Mouse (Mus musculus): ENCODE data around the gene Psme2b. TPM values are rescaled to one million over a fixed set of nuclear protein-coding genes. Genes with fewer than 3 reads are reported as not detected.
"Not testable (repeated sequence)": the region's sequence is repeated elsewhere in the genome, so short reads cannot be mapped to it uniquely, and the experiment has no call there.

Gene Psme2b
- 1 to 10 TPM in 1 of 2 experiments, under 1 TPM in 1; 0.41 to 1.6 TPM for total RNA-seq (2021)
- long read RNA-seq, experiment 1, partial matches to known transcripts: 0 of 1 reads
- long read RNA-seq, experiment 1, other reads (novel, unspliced or antisense): 0 of 1 reads
- long read RNA-seq, experiment 2: 0 reads

DNA sequence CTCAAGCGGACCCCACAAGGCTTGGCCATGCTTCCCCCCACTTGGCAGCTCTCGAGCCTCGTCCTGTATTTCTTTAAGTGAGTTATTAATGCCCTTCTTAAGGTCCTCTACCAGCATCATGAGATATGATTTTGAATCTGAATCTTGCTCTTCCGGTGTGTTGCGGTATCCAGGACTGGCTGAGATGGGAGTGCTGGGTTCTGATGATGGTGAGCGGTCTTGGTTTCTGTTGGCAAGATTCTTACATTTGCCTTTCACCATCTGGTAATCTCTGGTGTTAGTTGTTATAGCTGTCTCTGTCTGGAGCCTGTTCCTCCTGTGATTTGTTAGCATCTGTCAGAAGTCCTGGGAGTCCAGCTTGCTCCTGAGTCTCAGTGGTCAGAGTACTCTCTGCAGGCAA lies at the start of gene Psme2b:
Gene Psme2b (minus strand): TSS at position 101 of the 400 bp plus-strand sequence.
- H3K4me3 ChIP-seq; H3K27ac ChIP-seq; DNase-seq; intact Hi-C loops (cut with DNase I): not testable (repeated sequence)

- not testable (repeated sequence) for H3K4me3 ChIP-seq, DNase-seq
- H3K27ac ChIP-seq: 0 out of 2 replicates have a peak within 1 kb of the TSS, but pooled peaks have one; percentile 24
- intact Hi-C loops (cut with DNase I): loop anchor here (10.0 kb wide), 1 partner anchor 91 kb away; no protein-coding TSS in a partner anchor
Observed at GRCm38 (mm10) chr11:48994018-48994417, 48.0 kb upstream of the Psme2b start, which contains the start of gene Tgtp1. Gene Tgtp1, minus strand, starts transcription at chr11:48994172.

DNA sequence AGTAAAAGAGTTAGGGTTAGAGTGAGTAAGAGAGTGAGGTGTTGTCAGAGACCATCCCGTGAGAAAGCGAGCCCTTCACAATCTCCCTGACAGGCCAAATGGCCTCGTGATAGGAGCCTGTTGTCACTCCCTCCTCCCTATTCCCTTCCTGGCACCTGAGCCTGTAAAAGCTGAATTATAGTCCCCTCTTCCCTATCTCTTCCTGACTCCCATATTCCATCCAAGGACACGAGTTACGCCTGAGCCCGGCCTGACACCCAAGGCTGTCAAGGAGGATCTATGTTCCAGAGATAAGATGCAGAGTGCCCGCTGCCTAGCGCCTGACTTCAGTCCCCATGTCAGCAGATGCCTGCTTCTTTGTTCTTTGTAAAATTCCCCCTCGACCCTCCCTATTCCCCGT lies 47.3 kb upstream of the Psme2b start:
- not testable (repeated sequence) for DNase-seq, H3K27ac ChIP-seq, H3K4me3 ChIP-seq
- intact Hi-C loops (cut with DNase I): loop anchor here (10.0 kb wide), 1 partner anchor 92 kb away; no protein-coding TSS in a partner anchor

GRCm38 (mm10) chr11:48991740-48992520 lies 45.9 kb upstream of the Psme2b start, which contains the start of gene Gm12185:
Gene Gm12185, minus strand, starts transcription at chr11:48992226.
- intact Hi-C loops (cut with DNase I): loop anchor here (10.0 kb wide), 1 partner anchor 93 kb away; no protein-coding TSS in a partner anchor
- DNase-seq: not testable (repeated sequence)
- peak within 1 kb of the TSS; percentile 26 for H3K4me3 ChIP-seq
- peak within 1 kb of the TSS; percentile 79 for H3K27ac ChIP-seq

GRCm38 (mm10) chr11:48989981-48990380 lies 44.0 kb upstream of the Psme2b start:
- intact Hi-C loops (cut with DNase I): loop anchor here (10.0 kb wide), 1 partner anchor 95 kb away; no protein-coding TSS in a partner anchor
- H3K4me3 ChIP-seq, H3K27ac ChIP-seq, DNase-seq: not testable (repeated sequence)

DNA sequence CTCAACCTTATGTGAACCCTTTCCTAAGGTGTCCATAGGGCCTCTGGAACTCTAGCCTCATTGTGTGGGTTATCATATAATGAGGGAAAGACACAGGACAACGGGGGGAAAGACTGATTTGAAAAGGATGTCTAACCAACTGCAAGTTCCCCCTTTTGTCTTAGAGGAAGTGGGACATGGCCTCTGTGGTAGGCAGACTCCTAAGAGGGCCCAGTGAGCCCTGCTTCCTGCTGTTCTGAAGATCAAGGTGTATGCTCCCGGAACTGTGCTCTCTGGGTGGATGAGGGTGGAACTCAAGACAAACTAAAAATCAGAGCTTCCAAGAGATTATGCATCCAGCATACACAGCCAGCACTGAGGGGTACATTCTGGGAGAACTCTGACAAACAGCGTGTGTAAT lies 42.2 kb upstream of the Psme2b start:
- H3K27ac ChIP-seq; DNase-seq; intact Hi-C loops (cut with DNase I): not testable (repeated sequence)

DNA sequence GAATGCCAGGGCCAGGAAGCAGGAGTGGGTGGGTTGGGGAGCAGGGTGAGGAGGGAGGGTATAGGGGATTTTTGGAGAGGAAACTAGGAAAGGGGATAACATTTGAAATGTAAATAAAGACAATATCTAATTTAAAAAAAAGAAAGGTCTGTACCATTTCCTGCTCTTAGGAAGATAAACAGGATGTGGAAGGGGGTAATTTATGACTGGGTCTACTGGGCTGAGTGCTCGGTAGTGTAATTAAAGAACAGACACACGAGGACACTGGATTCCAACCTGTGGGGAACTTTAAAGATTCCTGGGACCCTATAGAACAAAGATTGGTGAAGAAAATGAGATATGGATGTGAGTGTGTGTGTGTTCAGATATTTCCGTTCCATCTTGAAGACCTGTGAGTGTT lies 36.9 kb upstream of the Psme2b start:
- H3K4me3 ChIP-seq; DNase-seq; intact Hi-C loops (cut with DNase I); H3K27ac ChIP-seq: not testable (repeated sequence)

More for the DNA sequence above, 42.2 kb upstream of the Psme2b start:
- not testable (repeated sequence) for H3K4me3 ChIP-seq

DNA sequence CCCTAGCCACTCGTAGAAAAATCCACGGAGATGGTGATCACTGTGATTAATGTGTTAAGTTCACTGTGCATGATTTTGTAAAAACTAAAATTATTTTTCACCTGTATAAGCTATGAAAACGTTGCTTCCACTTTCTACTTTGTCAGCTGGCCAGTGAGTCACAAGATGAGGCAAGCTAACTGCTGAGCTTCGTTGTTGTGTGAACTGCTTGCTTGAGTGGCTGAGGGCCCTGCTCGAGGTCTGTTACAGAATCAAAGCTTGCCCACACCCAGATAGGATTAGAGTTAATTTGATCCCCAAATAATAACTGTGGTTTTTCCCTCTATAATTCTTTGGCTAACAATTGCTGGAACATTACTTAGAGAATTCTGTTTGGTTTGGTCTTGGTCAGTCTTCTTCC lies 34.1 kb upstream of the Psme2b start:
- DNase-seq; intact Hi-C loops (cut with DNase I); H3K27ac ChIP-seq; H3K4me3 ChIP-seq: not testable (repeated sequence)

GRCm38 (mm10) chr11:48979251-48979650 lies 33.3 kb upstream of the Psme2b start, which contains the start of gene 9930111J21Rik1:
Gene 9930111J21Rik1, minus strand, starts transcription at chr11:48979398.
- H3K27ac ChIP-seq; H3K4me3 ChIP-seq; intact Hi-C loops (cut with DNase I); DNase-seq: not testable (repeated sequence)

DNA sequence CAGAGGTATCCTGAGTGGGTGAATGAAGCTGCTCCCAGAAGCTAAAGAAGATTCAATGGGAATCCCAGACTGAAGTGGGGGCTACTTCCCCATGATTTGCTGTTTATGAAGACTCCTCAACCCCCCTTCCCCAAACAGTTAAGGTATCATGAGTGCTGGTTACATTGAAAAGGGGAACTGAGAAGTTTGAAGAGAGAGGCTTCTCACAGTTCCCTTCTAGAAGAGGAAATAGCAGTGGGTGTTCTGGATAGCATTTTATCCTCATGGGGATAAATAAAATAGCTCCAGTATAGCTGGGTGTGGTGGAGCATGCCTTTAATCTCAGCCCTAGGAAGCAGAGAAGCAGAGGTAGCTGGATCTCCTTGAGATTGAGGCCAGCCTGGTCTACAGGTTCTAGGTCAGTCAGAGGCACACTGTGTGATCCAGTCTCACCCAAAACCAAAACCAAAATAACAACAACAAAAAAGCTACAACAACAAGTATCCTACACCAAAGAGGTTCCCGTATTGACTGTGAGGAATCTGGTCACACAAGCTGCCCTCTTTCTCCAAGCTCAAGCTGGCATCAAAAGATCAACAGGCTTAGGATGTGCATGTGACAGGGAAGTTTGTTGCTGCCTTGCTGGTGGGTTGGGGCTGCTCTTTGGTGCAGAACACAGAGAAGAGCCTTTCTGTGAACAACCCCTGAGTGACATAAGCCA lies 32.4 kb upstream of the Psme2b start, which contains the start of gene Olfr56:
Gene Olfr56 (plus strand): TSS at position 650 of the 700 bp plus-strand sequence.
- intact Hi-C loops (cut with DNase I); H3K4me3 ChIP-seq; DNase-seq; H3K27ac ChIP-seq: not testable (repeated sequence)

DNA sequence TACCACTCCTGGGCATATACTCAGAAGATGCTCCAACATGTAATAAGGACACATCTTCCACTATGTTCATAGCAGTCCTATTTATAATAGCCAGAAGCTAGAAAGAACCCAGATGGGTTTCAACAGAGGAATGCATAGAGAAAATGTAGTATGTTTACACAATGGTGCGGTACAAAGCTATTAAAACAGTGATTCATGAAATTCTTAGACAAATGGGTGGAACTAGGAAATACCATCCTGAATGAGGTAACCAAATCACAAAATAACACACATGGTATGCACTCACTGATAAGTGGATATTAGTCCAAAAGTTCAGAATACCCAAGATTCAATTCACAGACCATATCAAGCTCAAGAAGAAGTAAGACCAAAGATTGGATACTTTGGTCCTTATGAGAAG lies 28.7 kb upstream of the Psme2b start:
- H3K27ac ChIP-seq; intact Hi-C loops (cut with DNase I); H3K4me3 ChIP-seq; DNase-seq: not testable (repeated sequence)

DNA sequence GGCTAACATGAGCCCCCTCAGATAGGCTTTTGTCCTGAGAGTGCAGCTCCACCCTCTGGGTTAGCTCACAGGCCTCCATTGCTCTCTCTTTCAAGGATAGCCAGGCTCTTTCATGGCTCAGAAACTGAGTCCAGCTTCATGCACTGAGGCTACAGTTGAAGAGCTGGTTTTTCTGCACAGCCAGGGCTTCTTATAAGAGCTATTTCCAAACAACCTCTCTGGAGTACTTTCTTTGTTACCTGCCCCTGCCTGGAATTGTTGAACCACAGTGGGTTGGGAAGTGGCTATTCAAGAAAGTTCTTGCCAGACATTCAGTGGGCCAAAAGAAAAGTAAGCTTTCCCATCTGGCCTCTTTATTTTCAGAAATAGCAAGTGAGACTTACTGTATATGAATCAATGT lies 6.7 kb downstream of the Psme2b start:
- intact Hi-C loops (cut with DNase I); H3K4me3 ChIP-seq; H3K27ac ChIP-seq; DNase-seq: not testable (repeated sequence)

- DNase-seq; intact Hi-C loops (cut with DNase I); H3K4me3 ChIP-seq; H3K27ac ChIP-seq: not testable (repeated sequence)
Observed at GRCm38 (mm10) chr11:48935291-48935690, 10.7 kb downstream of the Psme2b start.

GRCm38 (mm10) chr11:48933923-48934322 lies 12.1 kb downstream of the Psme2b start:
- H3K27ac ChIP-seq; DNase-seq; intact Hi-C loops (cut with DNase I): not testable (repeated sequence)

DNA sequence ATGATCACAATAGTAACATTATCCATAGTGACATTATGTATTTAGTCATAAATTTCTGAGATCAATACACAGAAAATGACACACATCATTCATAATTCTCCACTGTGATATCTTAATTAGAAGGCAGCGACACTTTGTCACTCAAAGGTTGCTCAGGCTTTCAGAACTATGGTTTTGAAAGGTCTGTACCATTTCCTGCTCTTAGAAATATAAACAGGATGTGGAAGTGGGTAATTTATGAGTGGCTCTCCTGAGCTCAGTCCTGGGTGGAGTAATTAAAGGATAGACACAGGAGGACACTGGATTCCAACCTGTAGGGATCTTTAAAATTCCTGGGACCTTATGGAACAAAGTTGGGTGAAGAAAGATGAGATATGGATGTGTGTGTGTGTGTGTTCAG lies 12.6 kb downstream of the Psme2b start:
- H3K27ac ChIP-seq; DNase-seq; H3K4me3 ChIP-seq; intact Hi-C loops (cut with DNase I): not testable (repeated sequence)

More at GRCm38 (mm10) chr11:48933923-48934322, 12.1 kb downstream of the Psme2b start:
- H3K4me3 ChIP-seq: not testable (repeated sequence)

- DNase-seq; intact Hi-C loops (cut with DNase I): not testable (repeated sequence)
Observed at GRCm38 (mm10) chr11:48928068-48928467, 17.9 kb downstream of the Psme2b start.

DNA sequence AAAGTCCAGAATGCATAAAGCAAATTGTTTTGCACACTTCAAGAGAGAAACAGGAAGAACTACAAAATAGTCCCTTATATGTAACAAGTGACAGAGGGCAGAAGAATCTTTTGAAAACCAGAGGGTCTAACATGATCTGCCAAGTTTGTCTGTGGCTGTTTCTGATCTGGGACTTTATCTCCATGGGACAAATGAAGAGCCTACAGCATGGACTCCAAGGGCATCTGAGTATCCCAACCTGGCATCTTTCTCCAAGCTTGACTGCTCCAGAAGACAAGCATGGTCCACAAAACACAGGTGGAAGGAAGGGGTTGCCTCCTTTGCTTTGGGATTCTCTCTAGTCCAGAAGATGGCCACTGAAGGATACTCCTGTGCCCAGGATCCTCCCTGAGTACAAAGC lies 19.6 kb downstream of the Psme2b start:
- H3K27ac ChIP-seq; intact Hi-C loops (cut with DNase I); H3K4me3 ChIP-seq; DNase-seq: not testable (repeated sequence)

More at GRCm38 (mm10) chr11:48928068-48928467, 17.9 kb downstream of the Psme2b start:
- not testable (repeated sequence) for H3K4me3 ChIP-seq, H3K27ac ChIP-seq

Data from gastrocnemius, adult 2 months (tissue).